Mouse (Mus musculus): ENCODE results near the gene Mapkapk5.

Mapkapk5 gene

GRCm38 (mm10) chr5:121545793-121546529 lies at the start of gene Mapkapk5:
Gene Mapkapk5, minus strand, starts transcription at chr5:121545905.
- DNase-seq (ENCODE audit: low spot score in 2 of 2), result peak; percentile 97 to 99

- no peak for DNase-seq (ENCODE audit: low spot score in 2 of 2)
These were observed 49.1 kb upstream of the Mapkapk5 start for GRCm38 (mm10) chr5:121594714-121595313.

GRCm38 (mm10) chr5:121593451-121594401 lies 48.0 kb upstream of the Mapkapk5 start, which contains the start of gene Aldh2:
Gene Aldh2, minus strand, starts transcription at chr5:121593824.
- DNase-seq (ENCODE audit: low spot score in 2 of 2), result peak; percentile 62 to 80

DNA sequence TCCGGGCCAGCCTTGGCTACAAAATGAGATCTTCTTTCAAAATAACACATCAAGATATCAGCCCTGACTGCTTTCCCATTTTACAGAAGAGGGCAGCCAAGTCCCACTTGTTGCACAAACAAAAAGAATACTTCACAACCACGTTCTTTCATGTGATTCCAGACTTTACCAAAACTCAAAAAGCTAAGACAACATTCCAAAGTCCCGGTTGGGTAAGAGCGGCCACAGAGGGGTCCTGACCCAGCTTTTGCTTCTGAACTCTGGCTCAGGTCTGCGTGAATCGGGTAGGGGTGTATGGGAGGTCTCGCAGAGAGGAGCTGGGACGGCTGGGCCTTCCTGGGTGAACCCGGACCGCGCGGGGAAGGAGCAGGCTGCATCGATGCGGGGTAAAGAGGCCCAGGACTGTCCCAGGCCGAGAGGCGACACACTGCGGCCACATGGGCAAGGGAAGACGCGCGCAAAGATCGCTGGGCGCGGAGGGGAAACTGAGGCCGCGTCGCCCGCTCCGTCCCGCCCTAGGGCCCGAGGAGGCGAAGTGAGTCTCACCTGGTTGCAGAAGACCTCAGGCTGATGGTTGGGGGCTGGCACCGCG lies 47.2 kb upstream of the Mapkapk5 start:
- no peak for DNase-seq (ENCODE audit: low spot score in 2 of 2)

- DNase-seq (ENCODE audit: low spot score in 2 of 2), result no peak
These were observed 46.5 kb upstream of the Mapkapk5 start for GRCm38 (mm10) chr5:121592064-121592815.

- no peak for DNase-seq (ENCODE audit: low spot score in 2 of 2)
These were observed 45.8 kb upstream of the Mapkapk5 start for GRCm38 (mm10) chr5:121591417-121592063.

DNA sequence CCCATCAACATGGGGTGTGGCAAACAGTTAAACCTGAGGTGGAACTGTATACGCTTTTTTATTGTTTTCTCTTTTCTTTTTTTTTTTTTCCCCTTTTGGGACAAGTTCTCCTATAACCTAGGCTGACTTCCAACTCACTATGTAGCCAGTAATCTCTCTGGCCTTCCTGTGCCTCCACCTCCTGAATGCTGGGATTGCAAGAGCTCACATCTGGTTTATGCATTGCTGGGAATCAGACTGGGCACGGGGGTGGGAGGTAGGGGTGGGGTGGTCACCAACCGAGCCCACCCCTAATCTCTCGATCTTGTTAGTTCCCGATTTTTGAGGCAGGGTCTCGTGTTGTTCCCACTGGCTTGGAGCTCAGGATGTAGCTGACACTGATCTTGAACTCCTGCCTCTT lies 44.2 kb upstream of the Mapkapk5 start:
- no peak for DNase-seq (ENCODE audit: low spot score in 2 of 2)

- peak; percentile 59 to 81 for DNase-seq (ENCODE audit: low spot score in 2 of 2)
These were observed 40.8 kb upstream of the Mapkapk5 start for GRCm38 (mm10) chr5:121586400-121587039.

DNA sequence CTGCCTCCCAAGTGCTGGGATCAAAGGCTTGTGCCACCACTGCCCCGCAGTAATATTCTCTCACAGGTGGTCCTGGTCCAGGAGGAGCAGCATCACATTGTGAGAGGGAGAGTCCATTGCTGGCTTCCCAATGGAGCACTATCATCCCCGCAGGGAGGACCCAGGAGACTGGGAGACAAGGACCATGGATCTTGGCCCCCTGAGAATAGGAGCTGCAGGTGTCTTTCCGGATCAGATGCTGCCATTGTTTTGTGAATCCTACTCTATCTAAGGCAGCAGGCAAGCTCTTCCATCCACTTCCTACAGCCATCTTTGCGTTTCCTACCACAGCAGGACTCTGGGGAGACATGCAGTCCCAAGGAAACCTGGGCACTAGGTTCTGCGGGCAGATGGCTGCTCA lies 40.0 kb upstream of the Mapkapk5 start:
- DNase-seq (ENCODE audit: low spot score in 2 of 2), result no peak

DNA sequence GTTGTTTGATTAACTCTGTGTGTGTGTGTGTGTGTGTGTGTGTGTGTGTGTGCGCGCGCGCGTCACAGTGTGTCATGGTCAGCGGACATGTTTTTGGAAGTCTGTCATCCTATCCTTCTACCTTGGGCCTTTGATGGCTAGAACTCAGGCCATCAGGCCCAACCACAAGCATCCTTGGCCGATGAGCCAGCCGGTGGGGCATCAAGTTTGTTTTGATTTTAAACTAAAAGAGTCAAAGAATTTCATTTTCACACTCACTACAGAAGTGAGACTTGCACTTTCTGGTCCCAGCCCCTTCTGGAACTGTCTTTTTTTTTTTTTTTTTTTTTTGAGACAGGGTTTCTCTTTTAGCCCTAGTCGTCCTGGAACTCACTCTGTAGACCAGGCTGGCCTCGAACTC lies 39.3 kb upstream of the Mapkapk5 start:
- no peak for DNase-seq (ENCODE audit: low spot score in 2 of 2)

GRCm38 (mm10) chr5:121583765-121584501 lies 38.2 kb upstream of the Mapkapk5 start:
- DNase-seq (ENCODE audit: low spot score in 2 of 2), result peak; percentile 48 to 59

GRCm38 (mm10) chr5:121581945-121582344 lies 36.2 kb upstream of the Mapkapk5 start:
- no peak for DNase-seq (ENCODE audit: low spot score in 2 of 2)

DNA sequence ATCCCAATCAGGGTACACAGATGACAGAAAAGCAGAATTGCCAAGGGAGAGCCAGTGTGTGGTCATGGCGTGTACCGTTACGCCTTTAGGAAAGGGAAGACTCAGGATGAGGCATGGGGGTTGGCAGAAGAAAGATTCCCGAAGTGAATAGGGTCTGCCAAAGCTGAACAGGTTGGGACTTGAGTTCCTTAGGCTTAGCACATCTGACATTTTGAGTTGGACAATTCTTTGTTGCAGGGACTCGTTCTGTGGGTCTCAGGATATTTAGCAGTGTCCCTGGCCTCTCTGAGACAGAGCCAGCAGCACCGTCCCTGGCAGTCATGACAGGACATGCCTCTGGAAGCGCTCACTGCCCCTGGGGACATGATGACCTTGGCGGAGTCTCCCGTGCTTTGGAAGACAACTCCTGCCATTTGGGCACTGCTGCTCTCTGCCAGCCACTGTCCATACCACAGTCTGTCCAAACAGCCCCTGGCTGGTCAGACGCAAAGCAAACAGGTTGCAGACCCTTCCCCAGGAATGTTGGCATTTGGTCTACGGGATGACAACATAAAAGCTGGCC lies 31.3 kb upstream of the Mapkapk5 start:
- no peak for DNase-seq (ENCODE audit: low spot score in 2 of 2)

GRCm38 (mm10) chr5:121575867-121576266 lies 30.2 kb upstream of the Mapkapk5 start:
- DNase-seq (ENCODE audit: low spot score in 2 of 2), result no peak

DNA sequence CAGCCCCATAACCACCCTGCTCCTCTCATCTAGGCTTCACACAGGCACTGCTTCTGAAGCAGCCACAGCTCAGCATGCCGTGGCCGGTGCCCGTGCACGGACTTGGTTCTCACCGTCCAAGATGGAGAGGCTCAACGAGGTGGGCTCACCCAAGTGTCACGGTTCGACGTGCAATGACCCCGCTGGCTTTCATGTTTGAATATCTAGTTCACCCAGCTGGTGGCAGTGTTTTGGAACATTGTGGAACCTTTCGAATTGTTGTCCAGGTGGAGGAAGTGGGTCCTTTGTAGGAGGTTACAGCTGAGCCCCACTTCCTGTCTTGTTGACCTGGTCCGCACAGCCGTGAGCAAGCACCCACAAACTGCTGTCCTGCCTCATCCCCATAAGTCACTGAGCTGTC lies 28.4 kb upstream of the Mapkapk5 start:
- DNase-seq (ENCODE audit: low spot score in 2 of 2), result no peak

DNA sequence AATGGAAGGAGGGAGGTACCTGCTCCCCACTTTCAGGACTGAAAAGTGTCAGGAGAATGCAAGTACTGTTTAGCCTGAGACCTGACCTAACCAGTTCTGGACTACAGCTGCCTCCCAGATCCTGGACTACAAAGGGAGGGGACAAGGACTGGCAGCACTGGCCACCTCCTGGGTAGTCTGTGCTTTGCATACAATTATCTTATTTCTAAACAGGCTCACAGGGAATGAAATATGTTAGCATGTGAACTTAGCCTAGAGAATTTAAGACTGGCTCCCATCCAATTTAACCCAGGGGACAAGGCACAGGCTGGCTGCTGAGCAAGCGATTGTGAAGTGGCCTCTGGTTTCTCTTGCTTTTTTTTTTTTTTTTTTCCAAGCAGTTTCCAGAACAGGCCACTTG lies 25.1 kb upstream of the Mapkapk5 start:
- DNase-seq (ENCODE audit: low spot score in 2 of 2), result no peak

DNA sequence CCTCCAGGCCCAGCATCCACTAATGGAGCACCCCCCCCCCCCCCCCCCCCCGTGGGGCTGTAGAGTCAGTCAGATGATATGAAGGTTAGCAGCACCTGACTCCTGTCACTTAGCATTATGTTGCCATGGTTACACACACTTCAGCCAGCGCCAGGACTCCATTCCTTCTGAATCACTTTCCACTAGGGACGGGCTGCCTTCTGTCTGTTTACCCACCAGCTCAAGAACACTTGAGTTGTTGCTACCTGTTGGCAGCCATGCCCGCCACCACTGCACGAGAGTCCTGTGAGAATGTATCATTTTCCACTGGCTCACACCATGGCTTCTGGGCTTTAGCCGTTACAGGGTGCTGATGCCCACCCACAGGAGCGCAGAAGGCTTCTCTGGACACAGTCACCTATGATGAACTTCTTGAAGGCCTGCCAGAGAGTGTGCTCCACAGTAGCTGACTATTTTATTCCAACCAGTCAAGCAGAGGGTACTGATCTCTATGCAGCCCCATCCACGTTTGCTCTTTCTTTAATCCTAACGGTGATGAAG lies 24.2 kb upstream of the Mapkapk5 start:
- DNase-seq (ENCODE audit: low spot score in 2 of 2), result no peak

DNA sequence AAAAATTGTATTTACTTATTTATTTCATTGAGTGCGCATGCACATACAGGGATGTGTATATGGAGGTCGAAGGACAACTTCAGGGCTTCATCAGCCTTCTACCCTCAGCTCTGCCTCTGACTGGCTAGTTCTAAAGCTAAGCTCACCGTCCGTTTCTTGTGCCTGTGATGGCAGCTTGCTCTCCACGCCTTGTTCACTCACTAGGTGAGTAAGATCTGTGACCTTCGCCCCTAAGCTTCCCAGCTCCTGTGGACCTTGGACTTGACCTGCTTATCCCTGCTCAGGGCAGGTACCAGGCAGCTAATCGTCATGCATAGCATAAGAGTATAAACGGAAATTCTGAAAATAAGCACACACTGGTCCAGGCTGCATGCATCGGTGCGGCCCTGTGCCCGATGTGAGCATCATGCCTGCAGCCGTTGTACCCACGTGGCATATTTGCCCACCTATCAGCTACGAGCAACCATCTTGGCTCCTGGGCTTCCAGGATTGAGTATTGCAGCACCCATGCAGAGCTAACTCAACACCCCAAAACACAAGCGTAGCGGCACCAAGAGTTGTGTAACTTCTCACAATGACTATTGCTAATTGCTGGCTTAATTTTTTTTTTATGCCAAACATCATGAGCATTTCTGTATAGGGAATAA lies 20.5 kb upstream of the Mapkapk5 start:
- DNase-seq (ENCODE audit: low spot score in 2 of 2), result no peak
